In the genomic region with DNA sequence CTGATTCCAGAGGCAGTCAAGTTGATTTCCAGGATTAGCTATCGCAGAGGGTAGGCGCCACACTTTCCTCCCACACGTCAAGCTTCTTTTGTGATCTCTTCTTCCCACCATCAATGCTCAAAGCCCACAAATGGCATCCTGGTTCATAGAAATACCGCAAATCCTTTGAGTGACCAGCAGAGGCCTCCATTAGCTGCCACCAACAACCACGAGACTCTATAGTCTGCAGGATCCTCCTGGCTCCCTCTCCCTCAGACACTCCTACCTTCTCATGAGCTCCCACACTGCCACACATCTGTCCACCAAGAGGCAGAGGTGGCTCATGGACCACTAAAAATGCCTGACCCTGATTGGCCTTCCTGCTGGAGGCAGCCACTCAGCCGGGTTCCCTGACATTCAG, we compare ENCODE assay signal across 26 mouse cellular contexts. TPM values are rescaled to one million over a fixed set of nuclear protein-coding genes. Genes with fewer than 3 reads are reported as not detected.
DNase-seq lines count a peak whose midpoint lies in the region; ATAC-seq and TF ChIP-seq lines count a peak whose summit lies in the region.
"Had no signal": no experiment of that assay in that cellular context is flagged by ENCODE, and none has a peak within 500 bp of the region (broad histone marks: within the 10 kb centered on the region; RNA-seq: fewer than 3 reads in every experiment).

No protein-coding gene starts in this region.

- no peak for DNase-seq in cerebellum, adult 2 months
- DNase-seq in cerebellum, adult 11 months: no peak
- no peak for DNase-seq in lung, postnatal 0 days (ENCODE audit: low spot score)
- DNase-seq in lung, postnatal 4 days: no peak
- DNase-seq in stomach, postnatal 0 days (ENCODE audit: low spot score): no peak
- DNase-seq in heart, postnatal 25 days (ENCODE audit: low spot score): no peak
- DNase-seq: adrenal gland, postnatal 14 days; cerebellum, adult 9-11 months; embryo, embryonic 11 days; kidney, postnatal 4 days; layer of hippocampus, postnatal 36 days; liver, embryonic 13.5 days; lung, postnatal 14 days; spleen, adult 18-20 months; thymus, adult 2 months had no signal

- WGBS in cerebellum, adult 2 months: 85% methylated on average over 6 of the region's 6 CpGs
- 84% methylated on average over 6 of the region's 6 CpGs for WGBS in intestine, postnatal 0 days
- 78% methylated on average over 6 of the region's 6 CpGs for WGBS in intestine, embryonic 15.5 days
- WGBS in lung, postnatal 0 days: 79% methylated on average over 6 of the region's 6 CpGs
- WGBS in stomach, postnatal 0 days: 71% methylated on average over 6 of the region's 6 CpGs

- no peak overlapping the region for H3K4me2 ChIP-seq in intestine, postnatal 0 days (replicated peaks; ENCODE audit: low read depth)
- no peak overlapping the region for H3K4me2 ChIP-seq in intestine, embryonic 15.5 days (replicated peaks)
- no peak overlapping the region for H3K4me2 ChIP-seq in lung, postnatal 0 days (replicated peaks; ENCODE audit: low read depth, low read length)
- no peak overlapping the region for H3K4me2 ChIP-seq in stomach, postnatal 0 days (replicated peaks; ENCODE audit: low read depth)
- H3K4me2 ChIP-seq: forebrain, embryonic 15.5 days; heart, embryonic 15.5 days; hindbrain, embryonic 13.5 days; liver, embryonic 13.5 days; neural tube, embryonic 12.5 days had no signal

- TF ChIP-seq POLR2A in cerebellum, adult 2 months (IDR thresholded peaks at IDR 0.05; ENCODE audit: borderline replicate concordance, insufficient read depth, low read length): no peak

- H3K36me3 ChIP-seq in intestine, postnatal 0 days (ENCODE audit: control insufficient read depth, insufficient read depth): no peaks in the 10 kb centered on the region
- H3K36me3 ChIP-seq in intestine, embryonic 15.5 days: no peaks in the 10 kb centered on the region
- H3K36me3 ChIP-seq in lung, postnatal 0 days (ENCODE audit: insufficient read depth, low read length): no peaks in the 10 kb centered on the region
- H3K36me3 ChIP-seq in stomach, postnatal 0 days (ENCODE audit: control insufficient read depth, insufficient read depth, low read length): no peaks in the 10 kb centered on the region
- H3K36me3 ChIP-seq: forebrain, embryonic 15.5 days; heart, embryonic 15.5 days; hindbrain, embryonic 13.5 days; limb, embryonic 10.5 days; liver, embryonic 13.5 days; neural tube, embryonic 12.5 days had no signal

- peaks cover 9% of the 10 kb centered on the region for H3K4me1 ChIP-seq in cerebellum, adult 2 months (ENCODE audit: control insufficient read depth, insufficient read depth, low read length)
- no peaks in the 10 kb centered on the region for H3K4me1 ChIP-seq in intestine, postnatal 0 days (replicated peaks; ENCODE audit: control insufficient read depth, insufficient read depth, low read length)
- no peaks in the 10 kb centered on the region for H3K4me1 ChIP-seq in intestine, embryonic 15.5 days (replicated peaks)
- H3K4me1 ChIP-seq in lung, postnatal 0 days (ENCODE audit: insufficient read depth, low read depth, low read length): no peaks in the 10 kb centered on the region
- H3K4me1 ChIP-seq in stomach, postnatal 0 days (replicated peaks; ENCODE audit: control insufficient read depth, insufficient read depth): no peaks in the 10 kb centered on the region
- H3K4me1 ChIP-seq: forebrain, embryonic 15.5 days; hindbrain, embryonic 13.5 days; neural tube, embryonic 12.5 days had no signal

- intact Hi-C loops in heart, postnatal 25 days (cut with DNase I): no loop called here

- H3K27ac ChIP-seq in cerebellum, adult 2 months (ENCODE audit: insufficient read depth, low read length): no peak overlapping the region
- H3K27ac ChIP-seq in intestine, postnatal 0 days (ENCODE audit: low read depth, low read length): no peak overlapping the region
- no peak overlapping the region for H3K27ac ChIP-seq in intestine, embryonic 15.5 days
- no peak overlapping the region for H3K27ac ChIP-seq in lung, postnatal 0 days (ENCODE audit: low read length)
- no peak overlapping the region for H3K27ac ChIP-seq in stomach, postnatal 0 days (replicated peaks)
- H3K27ac ChIP-seq: forebrain, embryonic 15.5 days; heart, embryonic 15.5 days; hindbrain, embryonic 13.5 days; limb, embryonic 10.5 days; liver, embryonic 13.5 days; neural tube, embryonic 12.5 days had no signal

- no peak for TF ChIP-seq EP300 in lung, postnatal 0 days (IDR thresholded peaks at IDR 0.05)
- no peak for TF ChIP-seq EP300 in stomach, postnatal 0 days (optimal IDR thresholded peaks at IDR 0.05)

- no peak overlapping the region for H3K9ac ChIP-seq in intestine, postnatal 0 days (ENCODE audit: low read depth, low read length)
- no peak overlapping the region for H3K9ac ChIP-seq in intestine, embryonic 15.5 days
- H3K9ac ChIP-seq in lung, postnatal 0 days (replicated peaks; ENCODE audit: low read depth): no peak overlapping the region
- H3K9ac ChIP-seq in stomach, postnatal 0 days (ENCODE audit: low read length): no peak overlapping the region
- H3K9ac ChIP-seq: forebrain, embryonic 15.5 days; heart, embryonic 15.5 days; hindbrain, embryonic 13.5 days; liver, embryonic 13.5 days; neural tube, embryonic 12.5 days had no signal

- peak; percentile 12; the same call in 1 of the 2 replicates for TF ChIP-seq CTCF in cerebellum, adult 2 months (IDR thresholded peaks at IDR 0.05; ENCODE audit: borderline replicate concordance, insufficient read depth, low read depth, low read length)
- peak; percentile 55 for TF ChIP-seq CTCF in intestine, postnatal 0 days (IDR thresholded peaks at IDR 0.05; ENCODE audit: low read depth)
- peak; percentile 45 for TF ChIP-seq CTCF in lung, postnatal 0 days (IDR thresholded peaks at IDR 0.05)
- peak; percentile 61 for TF ChIP-seq CTCF in stomach, postnatal 0 days (IDR thresholded peaks at IDR 0.05; ENCODE audit: low read depth)

- H3K27me3 ChIP-seq in cerebellum, adult 2 months (ENCODE audit: control insufficient read depth, insufficient read depth, low read length): no peaks in the 10 kb centered on the region
- H3K27me3 ChIP-seq in intestine, postnatal 0 days (replicated peaks; ENCODE audit: control insufficient read depth, insufficient read depth, low read length): no peaks in the 10 kb centered on the region
- no peaks in the 10 kb centered on the region for H3K27me3 ChIP-seq in intestine, embryonic 15.5 days (replicated peaks)
- H3K27me3 ChIP-seq in lung, postnatal 0 days (replicated peaks; ENCODE audit: insufficient read depth, low read length): no peaks in the 10 kb centered on the region
- no peaks in the 10 kb centered on the region for H3K27me3 ChIP-seq in stomach, postnatal 0 days (ENCODE audit: control insufficient read depth, insufficient read depth, low read length)
- H3K27me3 ChIP-seq: forebrain, embryonic 15.5 days; heart, embryonic 15.5 days; hindbrain, embryonic 13.5 days; neural tube, embryonic 12.5 days had no signal

- H3K9me3 ChIP-seq in intestine, postnatal 0 days (ENCODE audit: control insufficient read depth): no peaks in the 10 kb centered on the region
- H3K9me3 ChIP-seq in intestine, embryonic 15.5 days: no peaks in the 10 kb centered on the region
- H3K9me3 ChIP-seq in lung, postnatal 0 days (ENCODE audit: low read length): no peaks in the 10 kb centered on the region
- H3K9me3 ChIP-seq in stomach, postnatal 0 days (ENCODE audit: control insufficient read depth, low read length): no peaks in the 10 kb centered on the region
- H3K9me3 ChIP-seq: forebrain, embryonic 15.5 days; heart, embryonic 15.5 days; hindbrain, embryonic 13.5 days; limb, embryonic 10.5 days; liver, embryonic 13.5 days; neural tube, embryonic 12.5 days had no signal

- H3K4me3 ChIP-seq in cerebellum, adult 2 months (replicated peaks; ENCODE audit: insufficient read depth, low read depth, low read length): no peak overlapping the region
- H3K4me3 ChIP-seq in intestine, postnatal 0 days (ENCODE audit: low read depth, low read length): no peak overlapping the region
- no peak overlapping the region for H3K4me3 ChIP-seq in intestine, embryonic 15.5 days (replicated peaks)
- no peak overlapping the region for H3K4me3 ChIP-seq in lung, postnatal 0 days (ENCODE audit: low read depth, low read length)
- H3K4me3 ChIP-seq in stomach, postnatal 0 days (ENCODE audit: low read depth, low read length): no peak overlapping the region
- H3K4me3 ChIP-seq: forebrain, embryonic 15.5 days; heart, embryonic 15.5 days; hindbrain, embryonic 13.5 days; limb, embryonic 10.5 days; liver, embryonic 13.5 days; neural tube, embryonic 12.5 days had no signal

- no peak for ATAC-seq in intestine, postnatal 0 days
- no peak for ATAC-seq in intestine, embryonic 15.5 days
- no peak for ATAC-seq in lung, postnatal 0 days
- no peak for ATAC-seq in stomach, postnatal 0 days (ENCODE audit: low FRiP score, low TSS enrichment)
- ATAC-seq: activated CD4-positive, CD25-positive, alpha-beta regulatory T cell, adult 4 months; forebrain, embryonic 15.5 days; intestine, embryonic 16.5 days had no signal

RNA-seq across cellular contexts. Expression of a gene that starts 27.2 kb away (rescaled TPM):
- 0.08 and 0.13 TPM in 2 replicates for polyA plus RNA-seq in cerebellum, adult 2 months (2012; rRNA removed)
- 0.26 TPM in 1 of 2 replicates, not detected in the other for polyA plus RNA-seq in intestine, postnatal 0 days (2015; fragmentation: Nextera tagmentation; extraction: Ambion mirVana)
- polyA plus RNA-seq in intestine, embryonic 15.5 days (2015; fragmentation: Nextera tagmentation; extraction: Ambion mirVana): 0.20 and 0.34 TPM in 2 replicates
- polyA plus RNA-seq in lung, postnatal 0 days (2015; fragmentation: Nextera tagmentation; extraction: Ambion mirVana): 1.2 and 2.2 TPM in 2 replicates
- 0.17 TPM in 1 of 2 replicates, not detected in the other for polyA plus RNA-seq in stomach, postnatal 0 days (2015; fragmentation: Nextera tagmentation; extraction: Ambion mirVana)
- 1 to 10 TPM in 1 of 2 experiments, under 1 TPM in 1; 0.29 to 1.1 TPM for total RNA-seq in heart, postnatal 25 days (2021)
- total RNA-seq: gastrocnemius, adult 18-20 months; layer of hippocampus, postnatal 36 days had no signal
- polyA plus RNA-seq: hindbrain, embryonic 13.5 days; limb, embryonic 10.5 days; liver, embryonic 13.5 days; neural tube, embryonic 12.5 days; stomach, embryonic 14.5 days had no signal
